8 mouse cellular contexts compared by ENCODE assay signal in the genomic region with DNA sequence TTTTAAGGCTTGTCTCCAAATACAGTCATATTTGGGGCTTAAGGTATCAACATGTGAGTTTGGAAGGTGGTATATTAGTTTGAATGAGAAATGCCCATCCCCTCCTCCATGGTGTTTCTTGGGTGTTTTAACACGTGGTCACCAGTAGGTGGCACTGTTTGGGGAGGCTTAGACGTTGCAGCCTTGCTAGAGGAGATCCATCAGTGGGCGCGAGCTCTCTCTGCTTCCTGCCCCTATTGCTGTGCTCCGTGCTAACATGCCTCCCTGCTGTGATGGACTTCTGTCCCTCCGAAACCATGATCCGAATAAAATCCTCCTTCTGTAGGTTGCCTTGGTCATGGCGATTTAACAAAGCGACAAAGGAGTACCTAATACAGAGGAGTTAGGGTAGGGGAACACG.
DNase-seq lines count a peak whose midpoint lies in the region; ATAC-seq and TF ChIP-seq lines count a peak whose summit lies in the region.

No protein-coding gene starts in this region.

- no peak for DNase-seq in kidney, adult 2 months
- no peak for DNase-seq in kidney, adult 9 months
- DNase-seq in ES-E14 (ENCODE audit: low read depth, low spot score) (peak; percentile 36), MN1 (ENCODE audit: low spot score) (no peak)
- peak; percentile 59 to 63 for DNase-seq in cerebellum, postnatal 14 days
- no peak for DNase-seq in kidney, postnatal 14 days
- no peak for DNase-seq in gastrocnemius, postnatal 14 days

- no peak overlapping the region for H3K4me3 ChIP-seq in kidney, adult 2 months (ENCODE audit: insufficient read depth, low read depth, low read length)
- H3K4me3 ChIP-seq in ES-E14 (ENCODE audit: insufficient read depth in 1 of 2, low read depth in 1 of 2, low read length in 2 of 2, poor library complexity in 1 of 2, severe bottlenecking in 1 of 2), result peak overlapping the region; percentile 31 to 43; a peak in 2 of 4 replicates

- no peaks in the 10 kb centered on the region for H3K9me3 ChIP-seq in ES-E14 (ENCODE audit: control insufficient read depth, insufficient read depth, low read depth, low read length)

- 49% methylated on average over 10 of the region's 10 CpGs for WGBS in kidney, adult 2 months

- intact Hi-C loops in gastrocnemius, postnatal 14 days (cut with DNase I; ENCODE audit: low total_unique reads), result no loop called here

- H3K4me1 ChIP-seq in kidney, adult 2 months (ENCODE audit: control insufficient read depth, insufficient read depth, low read length), result no peaks in the 10 kb centered on the region
- H3K4me1 ChIP-seq in ES-E14 (ENCODE audit: control insufficient read depth in 2 of 2, insufficient read depth in 2 of 2, low read length in 2 of 2, poor library complexity in 1 of 2), result no peaks in the 10 kb centered on the region

- peak; percentile 65 for ATAC-seq in megakaryocyte progenitor cell, adult 5-6 weeks (replicated peaks; ENCODE audit: poor library complexity)

- in situ Hi-C loops in ES-E14 (cut with MboI; ENCODE audit: low sequenced_read_pairs in 2 of 2, unreplicated experiment in 2 of 2), result no loop called here

- TF ChIP-seq CTCF in kidney, adult 2 months (conservative IDR thresholded peaks at IDR 0.05; ENCODE audit: insufficient read depth, insufficient read length, low read depth, low read length), result peak; percentile 70

- no peak overlapping the region for H3K27ac ChIP-seq in kidney, adult 2 months (ENCODE audit: insufficient read depth, low read depth, low read length)
- no peak overlapping the region for H3K27ac ChIP-seq in ES-E14 (ENCODE audit: insufficient read depth, low read depth, low read length, poor library complexity, severe bottlenecking)

- H3K9ac ChIP-seq in ES-E14 (ENCODE audit: insufficient read depth, low read depth, low read length, poor library complexity, severe bottlenecking), result no peak overlapping the region

- TF ChIP-seq POLR2A in kidney, adult 2 months (IDR thresholded peaks at IDR 0.05; ENCODE audit: low read depth, low read length), result no peak

- H3K36me3 ChIP-seq in kidney, adult 2 months (ENCODE audit: control insufficient read depth, insufficient read depth, low read length), result no peaks in the 10 kb centered on the region
- no peaks in the 10 kb centered on the region for H3K36me3 ChIP-seq in ES-E14 (ENCODE audit: control insufficient read depth, insufficient read depth, low read length, poor library complexity, severe bottlenecking)

- H3K27me3 ChIP-seq in kidney, adult 2 months (replicated peaks; ENCODE audit: control insufficient read depth, insufficient read depth, low read length), result no peaks in the 10 kb centered on the region

TF ChIP-seq in ES-E14, 5 proteins besides CTCF, POLR2A, EP300 and RAD21:
- TF ChIP-seq CHD2 (IDR thresholded peaks at IDR 0.05; ENCODE audit: low read depth, low read length) (no peak), ZNF384 (IDR thresholded peaks at IDR 0.05; ENCODE audit: low read depth, low read length) (no peak), ZC3H11A (IDR thresholded peaks at IDR 0.05; ENCODE audit: borderline replicate concordance, low read depth, low read length) (peak; percentile 42; the same call in 1 of the 2 replicates), HCFC1 (IDR thresholded peaks at IDR 0.05; ENCODE audit: borderline replicate concordance, insufficient read depth, low read length) (no peak), MAFK (IDR thresholded peaks at IDR 0.05; ENCODE audit: insufficient read depth, low read depth, low read length) (no peak)

Comparison
In these comparisons a context has a peak if more than half of its experiments do, and no peak if none do; other contexts are left out.
1. DNase-seq: peak in ES-E14 (single experiment) and cerebellum, postnatal 14 days (2 of 2); none in kidney, adult 2 months (single experiment), kidney, adult 9 months (single experiment), MN1 (single experiment), kidney, postnatal 14 days (single experiment) and gastrocnemius, postnatal 14 days (single experiment).